Mouse (Mus musculus): ENCODE measurements at regions not wholly inside any gene's neighbourhood (a gene's known extent, or its start where the extent isn't known, plus 50 kb on each side); places are given as distances from the start of the nearest gene placed in this dataset.
A peak's percentile ranks its signal among the peaks of the same experiment; 100 is the strongest.

GRCm38 (mm10) chr4:153542631-153543031 lies 60.0 kb upstream of the Ajap1 start:
- DNase-seq (ENCODE audit: low spot score), result no peak

- no peak for DNase-seq (ENCODE audit: low spot score)
Observed at GRCm38 (mm10) chr4:153543900-153544648, 61.5 kb upstream of the Ajap1 start.

DNA sequence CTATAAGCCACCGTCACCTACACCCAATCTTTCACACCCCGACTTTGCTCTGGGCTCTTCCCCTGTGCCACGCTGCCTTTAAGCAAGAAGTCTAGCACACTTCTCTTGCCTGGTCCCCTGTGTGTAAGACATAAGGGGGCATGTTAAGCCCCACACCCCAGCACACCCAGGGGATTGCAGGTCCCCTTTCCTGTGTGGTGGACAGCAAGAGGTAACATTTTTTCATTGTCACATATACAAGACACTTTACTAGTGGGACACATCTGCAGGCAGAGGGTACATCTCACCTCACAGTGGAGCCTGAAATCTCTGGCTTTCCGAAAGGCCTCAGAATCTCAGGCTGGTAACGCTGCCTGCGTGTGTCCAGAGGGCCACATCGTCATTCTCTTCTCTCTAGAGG lies 64.1 kb upstream of the Ajap1 start:
- DNase-seq (ENCODE audit: low spot score), result no peak

GRCm38 (mm10) chr4:153547111-153547510 lies 64.5 kb upstream of the Ajap1 start:
- no peak for DNase-seq (ENCODE audit: low spot score)

- peak; percentile 45 for DNase-seq (ENCODE audit: low spot score)
Observed at GRCm38 (mm10) chr4:153547871-153548270, 65.3 kb upstream of the Ajap1 start.

GRCm38 (mm10) chr4:153551291-153551690 lies 68.7 kb upstream of the Ajap1 start:
- peak; percentile 10 for DNase-seq (ENCODE audit: low spot score)

DNA sequence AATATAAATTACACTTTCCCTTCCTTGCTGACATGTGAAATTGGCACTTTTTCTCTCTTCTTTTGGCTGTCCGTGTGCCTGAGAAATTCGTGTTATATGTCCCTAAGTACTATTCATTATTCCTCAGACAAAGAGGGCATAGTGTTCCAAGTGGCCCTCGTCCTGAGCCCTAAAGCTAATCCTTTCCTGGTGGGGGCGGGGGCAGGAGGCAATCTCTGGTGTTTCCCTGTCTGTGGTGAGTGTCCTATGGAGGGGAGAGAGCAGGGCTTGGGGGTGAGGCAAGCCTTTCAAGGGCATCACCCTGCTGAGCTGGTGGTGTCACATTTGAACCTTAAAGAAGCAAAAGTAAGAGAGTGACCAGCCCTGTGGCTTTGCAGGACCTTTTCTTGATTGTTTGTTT lies 69.9 kb upstream of the Ajap1 start:
- DNase-seq (ENCODE audit: low spot score), result no peak

DNA sequence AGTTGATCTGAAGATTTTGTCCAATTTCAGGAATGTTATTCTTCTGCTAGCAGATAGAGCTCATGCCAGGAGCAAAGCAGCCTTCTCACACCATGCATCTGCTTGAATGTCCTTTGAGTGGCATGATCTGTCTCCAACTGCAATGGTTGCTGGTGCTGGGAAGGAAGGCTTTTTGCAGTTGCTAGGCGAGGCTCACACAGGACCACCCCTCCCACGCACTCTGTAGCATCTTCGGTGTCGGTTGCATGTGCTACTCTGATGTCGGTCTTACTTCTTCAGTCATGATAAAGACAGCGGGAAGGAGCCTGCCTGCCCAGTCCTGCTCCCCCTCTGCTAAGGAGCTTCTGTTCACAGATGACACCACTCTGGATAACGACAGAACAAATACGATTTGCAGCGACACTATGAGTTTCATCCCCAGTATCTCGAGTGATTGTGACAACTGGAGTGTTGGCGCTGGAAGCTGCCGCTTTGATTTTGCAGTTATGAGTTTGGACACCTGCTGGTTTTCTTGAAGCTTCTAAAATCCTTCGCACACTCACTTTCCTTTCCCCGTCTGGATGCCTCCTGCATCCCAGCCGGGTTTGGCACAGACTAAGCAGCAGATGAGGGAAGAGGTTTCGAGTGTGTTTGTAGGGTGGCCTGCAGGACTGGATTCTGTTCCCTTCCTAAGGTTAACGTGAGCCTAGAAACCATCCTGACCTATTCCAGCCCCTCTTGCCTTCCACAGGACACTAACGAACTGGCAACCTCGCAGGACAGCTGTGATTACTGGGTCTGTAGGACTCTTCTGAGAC lies 75.4 kb upstream of the Ajap1 start:
- peak; percentile 30 for DNase-seq (ENCODE audit: low spot score)

DNA sequence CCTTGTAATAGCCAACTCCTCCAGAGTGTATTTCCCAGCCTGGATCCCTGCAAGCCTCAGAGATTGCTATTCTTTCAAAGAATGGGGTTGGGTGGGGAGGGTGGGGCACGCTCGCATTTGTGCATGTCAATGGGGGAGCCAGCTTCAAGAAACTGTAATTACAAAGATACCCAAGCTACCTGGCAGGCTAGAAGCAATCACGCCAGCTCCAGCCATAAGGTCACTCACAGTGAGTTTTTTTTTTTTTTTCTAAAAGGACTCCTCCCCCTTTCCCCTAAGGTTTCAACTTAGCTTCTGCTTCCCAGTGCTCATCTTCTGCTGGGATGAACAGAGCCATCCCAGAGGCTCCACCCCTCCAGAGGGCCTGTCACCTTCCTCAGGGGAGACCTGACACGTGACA lies 77.0 kb upstream of the Ajap1 start:
- DNase-seq (ENCODE audit: low spot score), result no peak

- DNase-seq (ENCODE audit: low spot score), result no peak
Observed at GRCm38 (mm10) chr4:153560193-153560592, 77.6 kb upstream of the Ajap1 start.

- DNase-seq (ENCODE audit: low spot score), result no peak
Observed at GRCm38 (mm10) chr4:153560956-153561355, 78.3 kb upstream of the Ajap1 start.

DNA sequence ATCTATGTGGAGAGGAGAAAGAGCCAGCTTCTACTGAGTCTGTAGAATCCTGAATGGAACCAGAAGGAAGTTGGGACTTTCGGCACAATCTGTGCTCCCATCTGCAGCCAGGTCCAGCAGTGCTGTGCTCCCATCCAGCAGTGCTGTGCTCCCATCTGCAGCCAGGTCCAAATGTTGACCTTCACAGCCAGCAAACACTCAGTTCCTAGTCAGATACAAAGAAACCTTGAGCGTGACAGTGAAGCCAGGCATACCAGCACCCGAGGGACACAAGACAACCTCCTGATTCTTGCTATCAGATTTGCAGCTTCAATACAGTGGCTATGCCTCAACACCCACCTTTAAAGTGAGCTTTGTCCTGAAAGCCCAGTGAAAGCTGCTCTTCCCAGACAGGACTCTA lies 79.4 kb upstream of the Ajap1 start:
- no peak for DNase-seq (ENCODE audit: low spot score)

- no peak for DNase-seq (ENCODE audit: low spot score)
Observed at GRCm38 (mm10) chr4:153567329-153567973, 84.8 kb upstream of the Ajap1 start.

DNA sequence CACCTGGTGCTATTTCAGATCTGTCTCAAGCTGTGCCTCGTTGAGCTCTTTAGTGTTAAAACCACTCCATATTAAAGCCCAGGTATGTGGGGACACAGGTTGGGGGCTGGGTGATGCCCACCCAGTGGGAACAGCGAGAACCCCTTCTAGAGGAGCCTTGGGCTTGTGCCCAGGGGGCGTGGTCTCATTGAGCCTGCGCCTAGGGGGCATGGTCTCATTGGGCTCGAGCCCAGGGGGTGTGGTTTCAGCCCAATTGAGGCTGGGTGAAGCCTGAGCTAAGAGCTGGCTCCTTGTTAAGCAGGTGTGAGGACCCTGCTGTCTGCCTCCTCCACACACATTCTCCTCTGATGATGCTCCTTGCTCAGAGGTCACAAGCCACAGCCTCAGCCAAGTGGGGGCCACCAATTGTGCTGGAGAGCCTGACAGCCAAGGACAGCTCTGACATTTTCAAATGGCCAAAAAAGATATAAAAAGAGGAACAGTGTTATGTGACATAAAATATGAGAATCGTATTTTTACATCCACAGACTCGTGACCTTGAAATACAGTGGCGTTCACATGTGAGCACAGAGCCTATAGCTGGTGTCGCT lies 90.7 kb upstream of the Ajap1 start:
- no peak for DNase-seq (ENCODE audit: low spot score)

- DNase-seq (ENCODE audit: low spot score), result no peak
Observed at GRCm38 (mm10) chr4:153593291-153593690, 110.7 kb upstream of the Ajap1 start.

- DNase-seq (ENCODE audit: low spot score), result peak; percentile 13
Observed at GRCm38 (mm10) chr4:153599794-153600370, 117.3 kb upstream of the Ajap1 start.

DNA sequence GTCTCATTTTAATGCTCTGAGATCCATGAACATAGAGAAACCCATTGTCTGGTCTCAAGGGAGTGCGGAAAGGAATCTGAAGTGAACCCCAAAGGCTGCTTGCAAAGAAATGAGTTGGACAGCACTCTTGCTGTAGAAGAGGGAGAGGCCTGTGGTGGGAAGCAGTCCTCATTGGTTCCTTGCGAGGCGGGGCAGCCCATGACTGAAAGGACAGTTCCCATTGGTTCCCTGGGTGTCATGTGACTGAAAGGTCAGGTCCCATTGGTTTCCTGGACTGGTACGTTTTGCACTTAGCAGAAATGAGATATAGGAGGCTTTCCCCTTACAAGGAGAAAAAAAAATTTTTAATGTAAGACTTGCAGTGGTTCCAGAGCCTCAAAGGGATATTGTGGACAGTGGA lies 119.9 kb upstream of the Ajap1 start:
- DNase-seq (ENCODE audit: low spot score), result no peak

GRCm38 (mm10) chr4:153603056-153603840 lies 120.6 kb upstream of the Ajap1 start:
- DNase-seq (ENCODE audit: low spot score), result no peak

GRCm38 (mm10) chr4:153603936-153604335 lies 121.3 kb upstream of the Ajap1 start:
- DNase-seq (ENCODE audit: low spot score), result peak; percentile 13

DNA sequence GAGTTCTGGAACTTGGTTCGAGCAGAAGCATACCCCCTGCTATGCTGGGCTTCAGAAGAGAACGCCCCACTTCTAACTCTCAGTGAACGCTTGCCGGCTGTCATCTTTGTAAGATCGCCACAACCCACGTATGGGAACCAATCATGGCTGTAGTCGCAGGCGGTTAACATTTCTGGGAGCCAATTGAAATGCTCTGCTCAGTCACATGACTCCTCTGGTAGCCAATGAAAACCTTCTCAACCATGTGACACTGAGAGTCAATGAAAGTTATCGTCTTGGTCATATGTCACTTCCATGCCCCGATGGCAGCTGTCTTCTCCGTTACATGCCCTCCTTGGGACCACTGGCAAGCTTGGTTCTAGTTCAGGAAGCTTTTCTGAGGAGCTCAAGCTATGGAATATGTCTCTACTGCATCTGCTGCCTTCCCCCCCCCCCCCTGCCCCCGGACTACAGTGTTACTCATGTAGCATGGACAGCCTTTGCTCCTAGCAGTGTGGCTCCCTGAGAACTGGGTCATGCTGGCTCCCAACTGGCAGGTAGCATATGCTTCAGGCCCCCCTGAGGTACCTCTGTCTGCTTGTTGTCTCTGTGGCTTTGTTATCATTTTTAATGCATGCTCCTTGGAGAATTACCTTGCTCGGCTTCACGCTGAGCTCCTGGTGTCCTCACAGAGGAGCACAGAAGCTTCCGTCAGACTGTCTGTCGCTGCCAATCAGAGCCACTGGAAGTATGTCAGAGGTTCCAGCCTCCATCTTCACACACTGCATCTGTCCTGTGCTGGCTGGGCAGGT lies 122.3 kb upstream of the Ajap1 start:
- no peak for DNase-seq (ENCODE audit: low spot score)

DNA sequence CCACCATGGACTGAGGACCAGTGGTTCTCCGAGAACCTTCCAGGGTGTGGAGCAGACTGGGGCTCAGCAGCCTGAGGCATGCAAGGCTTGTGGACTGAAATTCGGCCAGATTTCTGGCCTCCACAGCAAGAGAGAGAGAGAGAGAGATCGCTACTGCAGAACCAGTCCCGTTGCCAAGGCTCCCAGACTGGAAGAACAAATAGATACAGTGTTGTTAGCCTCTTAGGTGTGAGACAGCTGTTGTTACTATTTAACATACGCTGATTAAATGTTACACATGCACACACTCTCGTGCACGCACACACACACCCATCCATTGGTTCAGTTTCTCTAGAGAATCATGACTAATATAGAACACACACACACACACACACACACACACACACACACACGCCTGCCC lies 133.4 kb upstream of the Ajap1 start:
- DNase-seq (ENCODE audit: low spot score), result peak; percentile 21
